Mouse (Mus musculus) ES-E14 (cell line): ENCODE measurements at regions not wholly inside any gene's neighbourhood (a gene's known extent, or its start where the extent isn't known, plus 50 kb on each side); places are given as distances from the start of the nearest gene placed in this dataset.

Experiments
- MAFK ChIP-seq: IDR thresholded peaks from 2 replicates; pipeline ENCODE4 v1.6.1; 2014; ENCODE audit warnings: mild to moderate bottlenecking, low read depth, low read length, inconsistent platforms; ENCODE audit not compliant: insufficient read depth
- ZC3H11A ChIP-seq: IDR thresholded peaks from 2 replicates; pipeline ENCODE4 v1.6.1; 2012; ENCODE audit warnings: low read depth, mild to moderate bottlenecking, inconsistent platforms, low read length, borderline replicate concordance

DNA sequence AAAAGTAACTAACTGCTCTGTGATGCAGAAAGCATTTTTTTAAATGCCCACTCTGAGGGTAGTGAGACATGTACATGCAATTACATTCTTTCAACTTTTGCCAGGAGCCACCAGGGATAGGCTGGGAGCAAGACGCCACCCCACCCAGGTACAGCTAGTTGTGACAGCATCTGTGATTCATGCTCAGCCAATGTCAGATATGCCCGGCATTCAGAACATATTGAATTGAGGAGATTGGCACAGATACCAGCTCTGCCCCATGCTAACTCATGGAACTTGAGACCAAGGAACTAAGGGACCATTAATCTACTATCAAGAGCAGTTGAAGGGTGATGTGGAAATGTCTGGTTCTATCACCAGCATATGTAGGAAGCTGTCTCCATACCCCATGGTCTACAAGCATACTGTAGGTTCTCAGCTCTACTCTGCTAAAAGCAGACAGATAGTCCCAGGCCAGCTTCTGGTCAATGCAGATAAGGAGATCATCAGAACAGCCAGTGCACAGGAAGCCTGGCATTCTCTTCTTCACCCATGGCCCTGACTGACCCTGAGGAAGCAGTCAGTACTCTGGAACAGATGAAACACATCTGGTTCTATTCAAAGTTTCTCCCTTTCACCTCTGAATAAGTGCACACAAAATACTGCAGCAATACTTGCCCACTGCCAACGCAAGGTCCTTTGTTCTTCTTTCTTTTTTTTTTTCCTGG is 127.4 kb downstream of the Adamts15 start:
- TF ChIP-seq MAFK: no peak
- no peak for TF ChIP-seq ZC3H11A
